Mouse (Mus musculus) G1E (cell line): ENCODE results near the gene Phactr3.

Source experiments
- CTCF ChIP-seq: IDR thresholded peaks from 2 replicates; pipeline ENCODE4 v1.5.1; 2012; ENCODE audit warnings: low read depth, low read length, inconsistent platforms, mixed read lengths
- POLR2AphosphoS5 ChIP-seq: IDR thresholded peaks from 2 replicates; pipeline ENCODE4 v1.6.1; 2012; ENCODE audit warnings: low read depth, low read length, inconsistent platforms; ENCODE audit not compliant: insufficient replicate concordance

DNA sequence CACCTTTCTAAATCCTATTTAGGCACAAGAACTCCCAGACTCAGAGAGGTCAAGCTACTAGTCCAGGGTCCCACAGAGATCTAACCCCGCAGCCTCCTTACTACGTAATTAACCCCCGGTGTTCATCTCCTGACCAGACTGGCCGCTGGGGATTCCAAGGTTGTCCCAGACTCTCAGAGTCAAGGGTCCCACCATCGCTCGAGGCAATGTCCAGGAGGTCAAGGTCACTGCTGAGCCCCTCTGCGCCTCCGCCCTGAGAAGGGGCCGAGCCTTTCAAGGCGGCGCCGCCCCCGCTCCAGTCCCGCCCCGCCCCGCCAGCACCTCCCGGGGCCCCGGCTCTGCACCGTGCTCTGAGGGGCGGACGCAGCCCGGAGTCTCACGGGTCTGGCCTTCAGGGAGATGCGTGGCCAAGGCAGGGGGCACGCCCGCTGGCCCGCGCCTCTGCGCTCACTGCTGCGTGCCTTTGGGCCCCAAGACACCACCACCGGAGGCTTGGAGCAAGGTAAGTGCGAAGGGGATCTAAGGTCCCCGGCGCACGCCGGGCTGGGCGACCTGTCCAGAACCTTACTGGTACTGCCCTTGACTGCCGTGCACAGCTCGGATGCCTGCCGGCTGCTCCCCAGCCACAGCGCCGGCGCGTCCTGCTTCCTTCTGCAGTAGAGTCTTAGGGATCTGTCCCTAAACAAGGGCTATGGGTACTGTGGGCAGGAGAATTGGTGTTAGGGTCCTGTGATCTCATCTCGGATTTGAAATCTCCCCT lies at the start of gene Phactr3:
- no peak for TF ChIP-seq CTCF
- no peak for TF ChIP-seq POLR2AphosphoS5
